Mouse (Mus musculus) C2C12 (cell line): Measurements from ENCODE around the gene Plekhh2.

ENCODE experiments used
- CTCF ChIP-seq: IDR thresholded peaks from one replicate; pipeline ENCODE4 v1.5.1; 2011; ENCODE audit not compliant: control insufficient read depth, insufficient read depth, insufficient read length
- FOSL1 ChIP-seq: IDR thresholded peaks from one replicate; pipeline ENCODE4 v1.8.0; 2011; ENCODE audit warnings: mild to moderate bottlenecking, low read length; ENCODE audit not compliant: poor library complexity, insufficient read depth, severe bottlenecking

DNA sequence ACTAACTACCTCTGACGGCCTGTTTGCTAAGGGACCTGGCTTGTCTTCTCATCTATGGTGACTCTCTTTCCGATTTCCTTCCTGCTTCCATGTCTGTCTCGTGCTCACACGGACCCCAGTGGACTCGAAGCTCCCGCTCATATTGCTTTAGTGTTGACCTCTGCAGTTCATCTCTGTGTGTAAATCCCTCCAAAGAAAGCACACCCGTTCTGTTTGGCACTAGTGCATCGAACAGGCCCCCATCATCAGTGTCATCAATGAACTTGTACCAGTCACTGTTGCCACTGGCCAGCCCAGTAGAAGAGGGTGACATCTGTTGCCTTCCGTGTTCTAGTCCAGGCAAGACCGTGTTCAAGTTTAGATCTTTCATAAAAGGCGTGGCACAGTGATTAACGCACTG, 57.1 kb downstream of the Plekhh2 start:
- no peak for TF ChIP-seq CTCF
- TF ChIP-seq FOSL1: no peak
